13 mouse cellular contexts compared by ENCODE assay signal in genomic region chr9:42083661-42084067, GRCm38 (mm10). TPM values are rescaled to one million over a fixed set of nuclear protein-coding genes. Genes with fewer than 3 reads are reported as not detected.
DNase-seq lines count a peak whose midpoint lies in the region; ATAC-seq and TF ChIP-seq lines count a peak whose summit lies in the region.
"Had no signal": no experiment of that assay in that cellular context is flagged by ENCODE, and none has a peak within 500 bp of the region (broad histone marks: within the 10 kb centered on the region; RNA-seq: fewer than 3 reads in every experiment).

No protein-coding gene starts in this region.

- H3K9ac ChIP-seq in CH12.LX (ENCODE audit: insufficient read depth, low read depth), result no peak overlapping the region
- H3K9ac ChIP-seq in hindbrain, embryonic 14.5 days, result no peak overlapping the region
- H3K9ac ChIP-seq: liver, embryonic 14.5 days had no signal

- 87% methylated on average over 4 of the region's 4 CpGs for WGBS in hindbrain, embryonic 14.5 days

- peaks cover 0 to 36% of the 10 kb centered on the region in 2 experiments for H3K36me3 ChIP-seq in CH12.LX (replicated peaks in 1 of 2; ENCODE audit: control insufficient read depth in 1 of 2, insufficient read depth in 1 of 2, low read length in 1 of 2)
- peaks cover 10% of the 10 kb centered on the region; the same call in 1 of the 2 replicates for H3K36me3 ChIP-seq in hindbrain, embryonic 14.5 days (replicated peaks; ENCODE audit: control insufficient read depth, insufficient read depth)
- H3K36me3 ChIP-seq: G1E had no signal

- in situ Hi-C loops in CH12.LX (cut with MboI; ENCODE audit: low pct_ligation_motif_present, low pct_unique_long_range_greater_than_20kb, low sequenced_read_pairs), result no loop called here

- DNase-seq in CH12.LX (ENCODE audit: extremely low read depth), result peak; percentile 62
- peak; percentile 93 for DNase-seq in brain, adult 2 months (ENCODE audit: low read depth, low spot score)
- peak; percentile 61 for DNase-seq in layer of hippocampus, adult 9-10 months (ENCODE audit: low spot score)
- DNase-seq in hindbrain, embryonic 14.5 days (ENCODE audit: low spot score), result no peak
- no peak for DNase-seq in urinary bladder, postnatal 4 days (ENCODE audit: low spot score in 2 of 2)
- no peak for DNase-seq in thymus, postnatal 10 days (ENCODE audit: low spot score in 2 of 2)
- DNase-seq: embryo, embryonic 11 days; gastrocnemius, postnatal 25 days; kidney, postnatal 4 days had no signal

- no peak for TF ChIP-seq CTCF in CH12.LX (conservative IDR thresholded peaks at IDR 0.05 in 1 of 2, IDR thresholded peaks at IDR 0.05 in 1 of 2; ENCODE audit: low read depth in 2 of 2, low read length in 2 of 2)

- TF ChIP-seq RAD21 in CH12.LX (IDR thresholded peaks at IDR 0.05; ENCODE audit: low read depth, low read length), result no peak

- TF ChIP-seq EP300 in CH12.LX (IDR thresholded peaks at IDR 0.05; ENCODE audit: low read length), result no peak; the same call in 1 of the 2 replicates

- no peaks in the 10 kb centered on the region for H3K9me3 ChIP-seq in CH12.LX (replicated peaks; ENCODE audit: low read length)
- no peaks in the 10 kb centered on the region for H3K9me3 ChIP-seq in hindbrain, embryonic 14.5 days (ENCODE audit: control insufficient read depth, low read length)

- H3K79me2 ChIP-seq in CH12.LX (replicated peaks; ENCODE audit: control insufficient read depth, extremely low read depth, insufficient read depth, poor library complexity, severe bottlenecking), result no peaks in the 10 kb centered on the region

- H3K4me3 ChIP-seq in CH12.LX (replicated peaks in 1 of 3; ENCODE audit: low read depth in 2 of 3, low read length in 2 of 3, poor library complexity in 1 of 3), result no peak overlapping the region
- no peak overlapping the region for H3K4me3 ChIP-seq in hindbrain, embryonic 14.5 days (replicated peaks; ENCODE audit: low read length)

- ATAC-seq in neutrophil, adult 5-6 weeks (ENCODE audit: extremely low read depth, insufficient number of reproducible peaks, low FRiP score, poor library complexity, severe bottlenecking), result peak; percentile 65
- no peak for ATAC-seq in hindbrain, embryonic 14.5 days (ENCODE audit: low FRiP score)
- ATAC-seq: activated CD4-positive, CD25-positive, alpha-beta regulatory T cell, adult 4 months had no signal

- H3K4me1 ChIP-seq in CH12.LX (ENCODE audit: control insufficient read depth in 1 of 2, insufficient read depth in 2 of 2), result peaks cover 6 to 57% of the 10 kb centered on the region in 2 experiments
- no peaks in the 10 kb centered on the region for H3K4me1 ChIP-seq in hindbrain, embryonic 14.5 days (replicated peaks; ENCODE audit: control insufficient read depth, insufficient read depth, low read length)

- no peaks in the 10 kb centered on the region for H3K27me3 ChIP-seq in CH12.LX (replicated peaks)
- H3K27me3 ChIP-seq in hindbrain, embryonic 14.5 days (ENCODE audit: control insufficient read depth, insufficient read depth, low read length), result no peaks in the 10 kb centered on the region

- dilution Hi-C loops in CH12.LX (cut with MboI; ENCODE audit: extremely low pct_ligation_motif_present, extremely low pct_unique_long_range_greater_than_20kb, low sequenced_read_pairs), result no loop called here

- no peak overlapping the region for H3K4me2 ChIP-seq in CH12.LX (ENCODE audit: insufficient read depth, low read depth, poor library complexity, severe bottlenecking)
- no peak overlapping the region for H3K4me2 ChIP-seq in hindbrain, embryonic 14.5 days (replicated peaks)

- no peak overlapping the region for H3K27ac ChIP-seq in CH12.LX (ENCODE audit: insufficient read depth, low read depth)
- no peak overlapping the region for H3K27ac ChIP-seq in hindbrain, embryonic 14.5 days
- H3K27ac ChIP-seq: liver, embryonic 14.5 days had no signal

- no peak for TF ChIP-seq POLR2A in CH12.LX (IDR thresholded peaks at IDR 0.05; ENCODE audit: low read depth, low read length)

TF ChIP-seq in CH12.LX, 34 proteins besides CTCF, POLR2A, EP300 and RAD21:
- TF ChIP-seq ZC3H11A (IDR thresholded peaks at IDR 0.05; ENCODE audit: low read depth, low read length), result no peak
- TF ChIP-seq MEF2A (IDR thresholded peaks at IDR 0.05; ENCODE audit: borderline replicate concordance, low read depth, low read length), result no peak
- no peak for TF ChIP-seq BHLHE40 (IDR thresholded peaks at IDR 0.05; ENCODE audit: low read depth, low read length)
- TF ChIP-seq MAFK (IDR thresholded peaks at IDR 0.05; ENCODE audit: insufficient replicate concordance, low read length), result no peak
- no peak for TF ChIP-seq CHD1 (IDR thresholded peaks at IDR 0.05; ENCODE audit: low read depth, low read length)
- TF ChIP-seq HCFC1 (IDR thresholded peaks at IDR 0.05; ENCODE audit: low read depth, low read length), result no peak
- TF ChIP-seq TCF12 (IDR thresholded peaks at IDR 0.05; ENCODE audit: low read depth, low read length), result no peak
- no peak for TF ChIP-seq ZNF384 (IDR thresholded peaks at IDR 0.05; ENCODE audit: low read depth, low read length)
- TF ChIP-seq MAX (IDR thresholded peaks at IDR 0.05; ENCODE audit: low read length), result no peak
- no peak for TF ChIP-seq SMC3 (IDR thresholded peaks at IDR 0.05; ENCODE audit: low read depth, low read length)
- no peak for TF ChIP-seq E2F4 (IDR thresholded peaks at IDR 0.05; ENCODE audit: insufficient replicate concordance, low read depth, low read length)
- no peak for TF ChIP-seq USF2 (conservative IDR thresholded peaks at IDR 0.05; ENCODE audit: low read depth, low read length)
- no peak for TF ChIP-seq POLR2AphosphoS2 (IDR thresholded peaks at IDR 0.05; ENCODE audit: low read depth, low read length)
- no peak for TF ChIP-seq MAZ (IDR thresholded peaks at IDR 0.05; ENCODE audit: low read depth, low read length)
- TF ChIP-seq MYC (IDR thresholded peaks at IDR 0.05; ENCODE audit: low read depth, low read length), result no peak
- no peak for TF ChIP-seq JUND (conservative IDR thresholded peaks at IDR 0.05; ENCODE audit: low read depth, low read length)

RNA-seq across cellular contexts. Expression of gene Sorl1, which starts 40.4 kb away (rescaled TPM):
- total RNA-seq in CH12.LX (2012; rRNA removed) (2.5 and 3.0 TPM in 2 replicates), CH12.LX (2014; rRNA removed) (6.3 TPM in 2 replicates)
- polyA plus RNA-seq in CH12.LX (2012; ENCODE audit: insufficient read length, low read depth), result 10.5 and 12.3 TPM in 2 replicates
- 731 and 761 TPM in 2 replicates for total RNA-seq in neutrophil, adult 5-6 weeks (2017)
- polyA plus RNA-seq in hindbrain, embryonic 14.5 days (2014; fragmentation: Nextera tagmentation; extraction: Ambion mirVana), result 17.9 and 21.4 TPM in 2 replicates

Comparison
In these comparisons a context has a peak if more than half of its experiments do, and no peak if none do; other contexts are left out.
1. DNase-seq: peak in CH12.LX (single experiment), brain, adult 2 months (single experiment) and layer of hippocampus, adult 9-10 months (single experiment); none in hindbrain, embryonic 14.5 days (single experiment), urinary bladder, postnatal 4 days (0 of 2) and thymus, postnatal 10 days (0 of 2).
2. RNA of gene Sorl1, which starts 40.4 kb away (total RNA-seq): 731 to 761 TPM in neutrophil, adult 5-6 weeks; 2.5 to 6.3 TPM in CH12.LX; every median in the first group is over 10 times any median in the second.